Mouse (Mus musculus) C2C12 (cell line): Measurements from ENCODE around the gene Rwdd3. TPM values are rescaled to one million over a fixed set of nuclear protein-coding genes. Genes with fewer than 3 reads are reported as not detected.

Experiments used
- H3K27me3 ChIP-seq: one replicate; pipeline ENCODE4 v1.6.1; 2011; ENCODE audit not compliant: control insufficient read depth, insufficient read depth, insufficient read length
- H3K36me3 ChIP-seq: one replicate; pipeline ENCODE4 v1.6.1; 2011; ENCODE audit not compliant: control insufficient read depth, insufficient read depth
- H3K4me3 ChIP-seq: one replicate; pipeline ENCODE4 v1.5.1; 2011; ENCODE audit warnings: mild to moderate bottlenecking, control low read depth; ENCODE audit not compliant: poor library complexity, insufficient read depth, severe bottlenecking
- H3K79me2 ChIP-seq: one replicate; pipeline ENCODE4 v1.6.1; 2011; ENCODE audit not compliant: control insufficient read depth, insufficient read depth
- H3K79me3 ChIP-seq: one replicate; pipeline ENCODE4 v1.6.1; 2011; ENCODE audit warnings: low read depth, control low read depth
- H3ac ChIP-seq: one replicate; pipeline ENCODE3; 2011; ENCODE audit warnings: low read depth; ENCODE audit not compliant: control insufficient read depth, insufficient read length
- CEBPB ChIP-seq: IDR thresholded peaks from one replicate; pipeline ENCODE4 v1.6.1; 2011; ENCODE audit warnings: low read depth, mild to moderate bottlenecking, control low read depth, moderate library complexity
- CTCF ChIP-seq: IDR thresholded peaks from one replicate; pipeline ENCODE4 v1.5.1; 2011; ENCODE audit not compliant: control insufficient read depth, insufficient read depth, insufficient read length
- FOSL1 ChIP-seq: IDR thresholded peaks from one replicate; pipeline ENCODE4 v1.8.0; 2011; ENCODE audit warnings: mild to moderate bottlenecking, low read length; ENCODE audit not compliant: poor library complexity, insufficient read depth, severe bottlenecking
- MAX ChIP-seq: IDR thresholded peaks from one replicate; pipeline ENCODE4 v1.6.1; 2011; ENCODE audit warnings: mild to moderate bottlenecking, control low read depth
- MYOD1 ChIP-seq: IDR thresholded peaks from one replicate; pipeline ENCODE4 v1.6.1; 2011; ENCODE audit warnings: low read depth; ENCODE audit not compliant: control insufficient read depth, insufficient read length
- MYOG ChIP-seq: IDR thresholded peaks from one replicate; pipeline ENCODE4 v1.6.1; 2011; ENCODE audit not compliant: control insufficient read depth, insufficient read length; ENCODE audit errors: extremely low read depth
- USF1 ChIP-seq: IDR thresholded peaks from one replicate; pipeline ENCODE4 v1.6.1; 2011; ENCODE audit warnings: low read depth, mild to moderate bottlenecking, control low read depth, moderate library complexity
- polyA plus RNA-seq: library from polyadenylated mRNA; unstranded; fragments of >200 nt; fragmentation: generic; extraction: Trizol; gene quantifications from one replicate; pipeline ENCODE4 v1.2.1, GENCODE M21; 2012; ENCODE audit warnings: missing spikeins

Gene Rwdd3
- polyA plus RNA-seq, 1 experiment: 1.2 TPM

- Histone ChIP-seq H3K4me3 (no peak overlapping the region), H3K27me3 (no peaks in the 10 kb centered on the region), H3ac (no peak overlapping the region)
Observed at GRCm38 (mm10) chr3:121169092-121169942, 2.2 kb downstream of the Rwdd3 start.

GRCm38 (mm10) chr3:121168581-121168980, 2.9 kb downstream of the Rwdd3 start:
- H3K4me3 ChIP-seq: no peak overlapping the region
- no peaks in the 10 kb centered on the region for H3K79me2 ChIP-seq
- TF ChIP-seq MYOG (no peak), MAX (no peak), USF1 (no peak), CEBPB (no peak), FOSL1 (no peak), MYOD1 (no peak)
- H3ac ChIP-seq: no peak overlapping the region
- no peaks in the 10 kb centered on the region for H3K36me3 ChIP-seq
- no peaks in the 10 kb centered on the region for H3K79me3 ChIP-seq
- no peaks in the 10 kb centered on the region for H3K27me3 ChIP-seq

More at GRCm38 (mm10) chr3:121169092-121169942, 2.2 kb downstream of the Rwdd3 start:
- Histone ChIP-seq H3K36me3 (no peaks in the 10 kb centered on the region), H3K79me2 (no peaks in the 10 kb centered on the region), H3K79me3 (no peaks in the 10 kb centered on the region)
- TF ChIP-seq CTCF (no peak), MYOG (no peak), FOSL1 (no peak), MYOD1 (no peak), USF1 (no peak), MAX (no peak)

- Histone ChIP-seq H3K79me2 (no peaks in the 10 kb centered on the region), H3K27me3 (no peaks in the 10 kb centered on the region), H3K79me3 (no peaks in the 10 kb centered on the region), H3K4me3 (no peak overlapping the region), H3K36me3 (no peaks in the 10 kb centered on the region), H3ac (no peak overlapping the region)
- no peak for TF ChIP-seq MAX
- no peak for TF ChIP-seq FOSL1
- TF ChIP-seq MYOD1: no peak
- TF ChIP-seq USF1: no peak
- no peak for TF ChIP-seq CEBPB
- TF ChIP-seq MYOG: no peak
- TF ChIP-seq CTCF: no peak
Observed at GRCm38 (mm10) chr3:121163271-121163819, 8.2 kb downstream of the Rwdd3 start.

- TF ChIP-seq FOSL1 (no peak), MYOD1 (no peak), CEBPB (no peak), CTCF (no peak), MAX (no peak), USF1 (no peak), MYOG (no peak)
Observed at GRCm38 (mm10) chr3:121161661-121162060, 9.8 kb downstream of the Rwdd3 start.

GRCm38 (mm10) chr3:121160424-121160823, 11.1 kb downstream of the Rwdd3 start:
- Histone ChIP-seq H3K27me3 (no peaks in the 10 kb centered on the region), H3ac (no peak overlapping the region), H3K36me3 (no peaks in the 10 kb centered on the region), H3K4me3 (no peak overlapping the region), H3K79me3 (no peaks in the 10 kb centered on the region), H3K79me2 (no peaks in the 10 kb centered on the region)
- TF ChIP-seq MAX (no peak), CEBPB (no peak), MYOG (no peak), MYOD1 (no peak), FOSL1 (no peak), USF1 (no peak), CTCF (no peak)

More at GRCm38 (mm10) chr3:121161661-121162060, 9.8 kb downstream of the Rwdd3 start:
- Histone ChIP-seq H3ac (no peak overlapping the region), H3K79me2 (no peaks in the 10 kb centered on the region), H3K4me3 (no peak overlapping the region), H3K27me3 (no peaks in the 10 kb centered on the region), H3K79me3 (no peaks in the 10 kb centered on the region), H3K36me3 (no peaks in the 10 kb centered on the region)
